Mouse (Mus musculus) c-Kit-positive CD71-positive TER-119-positive erythroid progenitor cells, embryonic 14.5 days (primary cell): Measurements from ENCODE around the gene Pld1.
A peak's percentile ranks its signal among the peaks of the same experiment; 100 is the strongest.

ENCODE experiments used
- DNase-seq: peaks from one replicate; pipeline ENCODE4 v3.0.0-alpha.2; 2013; ENCODE audit warnings: low spot score

The Pld1 gene

DNA sequence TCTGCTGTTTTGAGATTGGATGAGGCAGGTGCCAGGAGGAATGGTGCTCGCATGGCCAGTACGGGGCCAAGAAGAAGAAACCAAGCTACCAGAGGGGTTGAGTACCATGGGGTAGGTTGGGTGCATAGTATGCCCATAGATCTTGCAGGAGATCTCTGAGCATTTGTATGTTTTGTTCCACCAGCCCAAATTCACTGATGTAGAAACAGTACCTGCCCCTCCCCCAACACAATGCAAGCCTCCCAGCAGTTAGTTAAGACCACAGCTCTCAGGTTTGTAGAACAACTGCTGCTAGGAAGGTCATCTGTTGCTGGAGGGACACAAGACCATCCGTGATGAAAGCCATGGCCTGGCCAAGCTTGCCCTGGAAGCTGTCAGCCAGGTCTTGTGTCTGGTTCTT is 220.4 kb downstream of the Pld1 start:
- DNase-seq, result no peak

DNA sequence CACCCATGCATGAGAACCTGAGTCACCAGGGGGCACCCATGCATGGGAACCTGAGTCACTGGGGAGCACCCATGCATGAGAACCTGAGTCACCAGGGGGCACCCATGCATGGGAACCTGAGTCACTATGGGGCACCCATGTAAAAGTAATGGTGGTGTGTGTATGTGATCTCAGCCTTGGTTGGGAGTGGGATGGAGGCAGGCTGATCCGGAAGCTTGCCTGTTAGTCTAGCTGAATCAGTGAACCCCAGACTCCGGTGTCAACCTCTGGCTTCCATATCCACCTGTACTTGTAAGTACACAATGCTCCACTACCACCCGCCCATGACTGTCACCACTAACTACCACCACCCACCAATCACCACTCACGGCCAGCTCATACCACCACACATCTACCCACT is 223.9 kb downstream of the Pld1 start:
- no peak for DNase-seq

DNA sequence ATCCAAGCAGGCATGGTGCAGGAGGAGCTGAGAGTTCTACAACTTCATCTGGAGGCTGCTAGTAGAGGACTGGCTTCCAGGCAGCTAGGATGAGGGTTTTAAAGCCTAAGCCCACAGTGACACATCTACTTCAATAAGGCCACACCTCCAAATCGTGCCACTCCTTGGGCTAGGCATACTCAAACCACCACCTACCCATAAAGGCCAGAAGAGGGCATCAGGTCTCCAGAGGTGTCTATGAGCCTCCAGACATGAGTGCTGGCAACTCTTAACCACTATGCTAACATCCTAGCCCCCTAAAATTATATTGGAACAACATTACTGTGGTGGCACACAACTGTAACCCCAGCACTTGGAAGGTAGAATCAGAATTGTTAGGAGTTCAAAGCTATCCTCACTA is 226.2 kb downstream of the Pld1 start:
- no peak for DNase-seq

DNA sequence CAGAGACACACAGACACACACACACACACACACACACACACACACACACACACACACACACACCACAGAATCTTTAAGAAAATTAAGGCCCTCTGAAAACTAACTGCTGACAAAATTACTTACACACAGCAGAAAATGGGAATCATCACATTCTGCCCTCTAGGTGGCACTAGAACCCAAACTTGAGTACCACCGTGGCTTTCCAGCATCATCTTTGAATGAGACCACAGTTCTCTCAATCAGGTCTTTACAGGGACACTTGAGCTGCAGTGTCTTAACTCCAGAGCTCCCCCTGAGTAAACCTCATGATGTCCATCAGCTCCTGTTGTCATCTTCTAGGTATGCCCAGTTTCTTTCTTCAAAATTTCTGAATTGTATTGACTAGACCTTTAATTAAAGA is 227.1 kb downstream of the Pld1 start:
- DNase-seq, result peak; percentile 34

DNA sequence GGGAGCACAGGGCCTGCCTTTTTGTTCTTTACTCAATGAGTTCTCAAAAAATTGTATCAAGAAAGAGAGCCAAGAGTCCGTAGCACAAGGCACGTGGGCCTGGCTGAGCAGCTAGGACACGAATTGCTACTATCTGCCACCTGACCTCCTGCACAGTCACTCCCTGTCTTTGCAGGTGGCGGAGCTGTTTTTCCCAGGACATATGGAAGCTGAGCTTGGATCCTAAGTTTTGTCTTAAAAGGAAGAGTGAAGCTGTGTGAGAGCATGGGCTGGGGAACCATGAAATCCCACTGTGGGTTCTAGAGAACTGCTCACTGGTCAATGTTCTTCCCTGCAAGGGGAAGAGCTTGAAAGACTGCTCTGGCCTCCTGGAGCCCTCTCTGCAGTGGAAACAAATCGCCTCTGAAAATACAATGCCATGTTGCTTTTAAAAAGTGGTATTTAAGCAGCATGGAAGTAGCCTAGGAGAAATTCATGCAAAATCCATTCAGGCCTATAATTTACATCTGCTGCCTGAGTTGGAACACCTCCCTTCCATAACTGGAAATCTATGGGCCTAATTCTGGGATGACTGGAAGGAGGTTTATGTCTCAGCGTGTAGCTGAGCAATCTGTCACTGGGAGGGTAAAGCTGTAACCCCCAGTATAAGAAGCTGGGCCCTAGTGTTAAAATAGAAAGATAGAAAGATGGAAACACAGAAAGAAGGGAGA is 229.5 kb downstream of the Pld1 start:
- no peak for DNase-seq

DNA sequence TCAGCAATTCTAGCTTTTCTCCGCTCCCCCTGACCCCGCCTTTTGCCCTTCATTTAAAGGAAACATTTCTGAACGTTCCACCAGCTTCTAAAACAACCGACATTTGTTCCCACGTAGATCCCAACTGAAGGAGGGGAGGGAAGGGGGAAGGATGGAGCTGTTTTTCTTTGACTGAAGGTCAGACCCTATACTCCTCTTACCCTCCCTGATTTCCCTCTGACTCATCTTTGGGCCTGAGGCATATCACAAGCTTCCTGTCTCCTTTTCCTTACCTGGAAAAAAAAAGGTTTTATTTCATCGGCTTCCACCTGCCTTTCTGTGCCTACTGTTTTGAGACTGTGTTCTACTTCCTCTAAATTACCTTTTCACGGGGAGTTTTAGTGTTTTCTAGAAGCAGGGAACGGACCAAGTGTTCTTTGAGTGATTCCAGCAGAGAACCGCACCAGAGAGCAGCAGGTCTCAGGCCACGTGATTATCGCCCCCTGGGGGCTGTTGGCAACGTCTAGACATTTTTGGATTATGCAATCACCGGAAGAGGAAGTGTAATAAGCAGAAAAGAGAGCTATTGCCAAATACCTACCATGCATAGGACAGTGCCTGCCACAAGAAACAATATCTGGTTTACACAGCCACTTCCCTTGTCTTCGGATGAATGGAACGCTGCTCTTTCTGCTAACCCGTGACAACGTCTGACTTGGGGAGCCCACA is 232.6 kb downstream of the Pld1 start:
- peak; percentile 14 for DNase-seq

DNA sequence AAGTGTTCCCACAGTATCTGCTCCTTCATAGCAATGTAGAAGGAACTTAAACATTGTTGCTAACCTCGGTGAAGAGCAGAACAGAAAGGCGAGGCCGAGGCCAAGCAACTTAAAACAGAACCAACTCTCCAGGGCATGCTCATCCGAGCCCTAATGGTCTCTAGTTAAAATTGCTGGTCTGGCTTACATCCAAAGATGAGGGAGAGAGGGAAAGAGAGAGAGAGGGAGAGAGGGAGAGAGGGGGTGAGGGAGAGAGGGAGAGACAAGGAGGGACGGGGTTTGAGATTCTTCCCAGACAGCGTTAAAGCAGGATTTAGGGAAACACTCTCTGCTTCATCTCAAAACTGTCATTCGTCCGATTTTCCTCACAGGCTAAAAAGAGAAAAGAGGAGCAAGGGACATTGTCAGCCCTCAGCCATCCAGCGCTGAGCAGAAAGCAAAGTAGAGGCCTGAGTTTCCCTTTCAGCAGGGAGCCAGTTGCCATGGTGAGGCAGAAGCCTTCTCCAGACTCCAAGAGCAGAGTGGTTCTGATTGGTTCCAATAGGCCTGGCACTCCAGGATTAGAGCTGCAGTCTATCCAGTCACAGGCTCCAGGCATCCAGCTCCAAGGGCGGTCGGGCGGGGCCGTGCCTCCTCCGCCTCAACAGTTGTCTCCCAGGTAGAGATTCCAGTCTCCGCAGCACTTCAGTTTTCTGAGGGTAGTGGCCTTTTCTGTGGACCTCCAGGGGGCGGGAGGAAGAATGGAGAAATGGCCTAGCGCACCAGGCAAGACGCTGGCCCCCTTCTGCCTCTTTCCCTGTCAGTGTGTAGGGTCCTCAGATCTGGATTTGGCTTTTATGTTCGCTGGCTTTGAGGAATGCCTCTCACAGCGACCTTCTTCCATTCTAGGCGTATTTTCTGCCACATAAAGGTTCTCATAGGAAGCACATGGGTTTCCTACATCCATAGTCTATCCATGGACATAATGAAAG is 237.8 kb downstream of the Pld1 start:
- no peak for DNase-seq

DNA sequence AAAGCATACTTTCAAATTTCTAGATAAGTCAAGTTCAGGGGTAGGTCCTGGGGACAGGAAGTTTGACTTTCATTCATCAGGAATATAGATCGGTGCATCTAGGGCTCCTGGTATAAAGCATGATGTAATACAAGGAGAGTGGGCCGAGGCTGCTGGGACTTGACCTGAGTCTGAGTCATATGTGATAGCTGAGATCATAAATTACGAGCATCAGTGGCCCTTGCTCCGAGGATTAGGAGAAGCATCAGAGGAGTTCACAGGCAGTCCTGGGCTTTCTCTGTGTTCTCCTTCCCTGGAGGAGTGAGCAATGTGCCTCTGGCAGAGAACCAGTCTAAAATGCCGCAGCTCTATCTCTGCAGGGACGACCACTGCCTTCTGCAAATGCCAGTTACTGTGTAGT is 239.8 kb downstream of the Pld1 start:
- no peak for DNase-seq
